Mouse (Mus musculus) spleen, embryonic (tissue): ENCODE measurements around the gene Fxr1.
"Not testable (repeated sequence)": the region's sequence is repeated elsewhere in the genome, so short reads cannot be mapped to it uniquely, and the experiment has no call there.

Experiments
- CTCF ChIA-PET: fragments of 350-600 bp; sonication (Branson Sonifier 250); formaldehyde crosslinking; loops from one replicate; lab custom pipeline; 2022; lab: Charles Lee

The Fxr1 gene

GRCm38 (mm10) chr3:34041990-34042389 is 22.2 kb downstream of the Fxr1 start:
- CTCF ChIA-PET, result no interaction called here

- CTCF ChIA-PET, result no interaction called here
These were observed 42.6 kb downstream of the Fxr1 start for GRCm38 (mm10) chr3:34062352-34062751.

DNA sequence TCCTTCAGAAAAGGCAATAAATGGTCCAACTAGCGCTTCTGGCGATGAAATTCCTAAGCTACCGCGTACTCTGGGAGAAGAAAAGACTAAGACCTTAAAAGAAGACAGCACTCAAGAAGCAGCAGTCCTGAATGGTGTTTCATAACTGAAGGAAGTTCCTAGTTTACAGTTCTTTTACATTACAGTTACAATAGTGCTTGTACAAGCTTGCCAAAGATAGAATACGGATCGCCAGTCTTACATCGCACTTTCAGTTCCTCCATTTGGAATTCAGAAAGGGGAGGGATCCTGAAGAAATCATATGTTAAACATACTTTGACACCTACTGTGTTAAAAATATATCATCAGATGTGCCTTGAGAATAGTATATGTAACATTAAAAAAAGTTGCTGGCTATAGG is 49.2 kb downstream of the Fxr1 start:
- CTCF ChIA-PET, result not testable (repeated sequence)

DNA sequence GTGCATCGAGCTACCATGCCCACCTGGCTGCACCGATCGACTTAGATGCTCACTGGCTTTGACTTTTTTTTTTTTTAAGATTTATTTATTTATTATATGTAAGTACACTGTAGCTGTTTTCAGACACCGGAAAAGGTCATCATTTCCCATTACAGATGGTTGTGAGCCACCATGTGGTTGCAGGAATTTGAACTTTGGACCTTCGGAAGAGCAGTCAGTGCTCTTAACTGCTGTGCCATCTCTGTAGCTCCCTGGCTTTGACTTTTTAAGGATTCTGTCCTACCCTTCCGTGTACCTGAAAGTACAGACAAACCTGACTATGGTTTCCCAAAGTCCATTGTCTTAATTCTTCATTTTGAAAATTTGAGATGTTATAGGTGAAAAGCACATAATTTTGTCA is 53.0 kb downstream of the Fxr1 start:
- CTCF ChIA-PET, result no interaction called here

DNA sequence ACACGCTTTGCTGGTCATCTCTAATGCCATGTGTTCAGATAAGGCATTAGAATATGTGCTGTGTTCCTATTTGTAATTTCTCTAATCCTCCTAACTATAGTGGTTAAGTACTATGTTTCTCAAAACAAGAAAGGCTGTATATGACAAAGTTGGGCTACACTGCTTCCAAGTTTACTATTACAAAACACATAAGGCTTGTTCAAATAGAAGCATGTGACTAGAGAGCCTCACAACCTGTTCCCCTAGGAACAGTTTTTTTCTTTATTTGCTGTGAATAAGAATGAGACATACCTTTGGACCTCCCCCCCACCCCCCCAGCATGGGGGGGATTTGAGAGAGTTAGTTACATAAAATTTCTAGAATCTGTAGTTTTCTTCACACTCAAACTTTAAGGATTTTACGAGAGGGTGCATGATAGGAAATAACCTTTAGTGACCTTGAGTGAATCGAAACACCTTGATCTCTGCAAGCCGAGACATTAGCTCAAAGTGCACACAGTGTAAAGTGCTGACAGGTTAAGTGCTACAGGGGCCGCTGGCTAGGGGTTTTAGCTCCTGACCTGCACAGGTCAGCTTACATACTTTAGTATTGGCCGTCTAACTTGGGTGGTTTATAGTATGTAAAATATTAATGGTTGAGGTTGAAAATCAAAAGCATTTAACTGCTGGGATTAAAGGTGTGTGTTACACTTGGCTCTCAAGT is 56.5 kb downstream of the Fxr1 start:
- CTCF ChIA-PET, result no interaction called here

DNA sequence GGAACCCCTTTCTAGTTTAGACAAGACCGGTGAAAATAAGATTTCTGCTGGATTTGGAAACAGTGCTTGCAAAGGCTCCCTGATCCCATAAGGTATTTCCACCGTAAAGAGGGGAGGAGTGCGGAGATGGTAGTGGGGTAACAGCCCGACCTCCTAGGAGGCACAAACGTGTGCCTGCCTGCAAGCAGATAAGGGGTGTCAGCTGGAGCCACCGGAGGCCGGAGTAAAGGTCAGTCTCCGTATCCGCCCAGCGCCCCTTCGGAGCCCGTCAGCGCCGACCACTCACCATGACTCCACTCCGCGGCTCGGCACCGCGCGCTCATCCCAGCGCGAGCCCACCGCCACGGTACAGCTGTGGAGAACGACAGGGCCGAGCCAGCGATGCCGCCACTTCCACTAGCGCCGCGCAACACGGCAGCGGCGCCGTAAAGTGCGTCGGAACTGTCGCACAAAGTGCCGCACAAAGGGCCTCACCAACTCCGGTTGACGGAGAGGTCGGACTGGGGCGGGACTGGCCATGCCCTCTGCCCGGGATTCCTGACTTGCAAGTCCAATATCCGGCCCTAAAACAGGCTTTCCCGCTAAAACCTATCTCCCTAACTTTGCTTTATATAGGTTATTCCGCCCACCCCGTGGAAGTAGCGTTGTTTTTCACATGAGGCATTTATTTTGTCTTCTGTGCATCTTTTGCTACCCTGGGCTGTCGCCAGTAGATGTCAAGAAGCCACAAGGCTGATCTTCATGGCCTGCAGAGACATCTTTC is 61.3 kb downstream of the Fxr1 start, which contains the start of gene Dnajc19:
TSS of gene Dnajc19 (minus strand) at position 422 of the 763 bp plus-strand sequence.
- CTCF ChIA-PET, result no interaction called here

- CTCF ChIA-PET, result no interaction called here
These were observed 62.2 kb downstream of the Fxr1 start for GRCm38 (mm10) chr3:34081929-34082328.

GRCm38 (mm10) chr3:34083655-34084054 is 63.9 kb downstream of the Fxr1 start:
- CTCF ChIA-PET, result no interaction called here

DNA sequence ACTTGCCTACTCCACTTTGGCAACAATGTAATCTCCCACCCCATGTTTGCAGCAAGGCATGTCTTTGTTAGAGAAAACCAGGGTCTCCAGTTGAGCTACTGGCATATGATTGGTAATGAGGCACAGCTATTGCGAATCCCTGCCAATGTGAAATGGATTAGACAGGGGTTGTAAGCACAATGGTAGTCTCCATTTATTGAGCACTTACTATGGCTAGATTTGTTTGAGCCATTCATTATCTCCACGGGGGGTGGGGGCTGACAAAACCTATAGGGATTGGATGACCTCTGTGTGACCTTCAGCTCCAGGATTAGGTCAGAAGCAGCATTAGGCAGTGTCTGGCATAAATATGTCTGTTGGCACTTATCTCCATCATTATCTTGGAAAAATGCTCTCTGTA is 83.1 kb downstream of the Fxr1 start:
- CTCF ChIA-PET, result no interaction called here

- CTCF ChIA-PET, result no interaction called here
These were observed 84.3 kb downstream of the Fxr1 start for GRCm38 (mm10) chr3:34103902-34104672.

GRCm38 (mm10) chr3:34106421-34106820 is 86.7 kb downstream of the Fxr1 start:
- CTCF ChIA-PET, result no interaction called here

- CTCF ChIA-PET, result no interaction called here
These were observed 87.9 kb downstream of the Fxr1 start for GRCm38 (mm10) chr3:34107631-34108030.

DNA sequence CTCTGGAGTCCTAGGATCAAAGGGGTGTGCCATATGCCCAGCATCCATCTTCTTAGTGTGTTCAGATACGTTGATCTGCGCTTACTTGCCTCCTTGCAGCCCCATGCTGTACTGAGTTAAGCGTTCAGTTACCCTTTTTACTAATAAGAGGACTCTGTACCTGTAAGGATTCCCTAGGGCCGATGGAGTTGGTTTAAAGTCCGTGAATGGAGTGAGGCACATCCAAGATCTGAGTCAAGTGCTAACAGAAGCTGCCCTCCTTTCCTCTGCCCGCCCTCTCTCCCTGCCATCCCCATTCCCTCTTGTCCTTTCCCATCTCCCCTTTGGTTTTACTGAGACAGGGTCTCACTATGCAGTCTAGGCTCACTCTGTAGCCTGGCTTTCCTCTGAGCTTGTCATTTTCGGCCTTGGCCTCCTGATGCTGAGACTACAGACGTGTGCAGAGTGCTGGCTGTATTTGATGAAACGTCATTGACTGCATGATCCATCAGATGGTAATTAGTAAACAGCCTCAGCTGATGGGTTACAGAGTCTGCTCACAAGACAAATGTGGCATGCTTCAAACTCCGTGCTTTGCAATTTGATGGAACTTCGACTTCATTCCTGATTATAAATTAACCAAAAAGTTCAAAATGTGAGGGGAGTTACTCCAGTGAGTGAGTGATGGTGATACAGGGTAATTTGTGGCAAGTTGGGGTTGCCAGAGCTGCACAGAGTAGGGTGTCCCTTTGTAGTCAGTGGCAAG is 92.4 kb downstream of the Fxr1 start:
- CTCF ChIA-PET, result no interaction called here

DNA sequence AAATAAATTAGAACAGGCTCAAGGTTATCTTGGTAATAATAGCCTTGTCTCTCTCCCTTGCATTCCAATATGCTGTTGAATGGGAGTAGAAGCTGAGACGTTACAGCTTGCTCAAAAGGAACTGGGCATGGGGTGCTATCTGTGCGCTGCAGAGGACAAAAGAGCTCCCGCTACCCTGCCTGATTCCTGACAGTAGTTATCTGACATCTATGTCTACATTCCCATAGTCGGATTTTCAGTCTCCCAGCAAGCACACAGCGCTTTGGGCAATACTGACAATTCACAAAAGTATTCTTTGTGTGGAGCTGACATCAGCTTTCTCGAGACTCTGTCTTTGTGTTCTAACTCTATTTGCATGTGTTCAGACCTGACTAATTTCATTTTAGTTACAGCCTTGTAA is 96.1 kb downstream of the Fxr1 start:
- CTCF ChIA-PET, result no interaction called here

DNA sequence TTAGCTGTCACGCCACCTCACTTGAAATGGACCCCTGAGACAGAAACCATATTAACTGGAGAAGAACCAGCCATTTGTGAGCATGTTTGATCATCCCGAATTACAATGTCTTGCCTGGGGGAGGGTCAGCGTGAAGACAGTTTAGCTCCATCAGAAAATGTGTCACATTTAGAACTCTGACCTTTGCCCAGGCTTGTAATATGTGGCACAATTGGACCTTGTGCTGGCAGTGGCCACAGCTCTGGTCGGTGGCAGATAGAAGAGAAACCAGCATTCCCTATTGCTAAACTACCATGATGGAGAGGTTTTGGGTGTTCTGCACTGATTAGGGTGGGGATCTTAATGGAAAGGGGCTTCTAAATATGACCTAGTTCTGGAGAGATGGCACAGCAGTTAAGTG is 100.1 kb downstream of the Fxr1 start:
- CTCF ChIA-PET, result no interaction called here
